Mouse (Mus musculus) E14TG2a.4 (cell line): Measurements from ENCODE around the gene Cfap99.

Experiments
- CTCF ChIP-seq: conservative IDR thresholded peaks from 2 replicates; pipeline ENCODE4 v1.5.1; 2014; ENCODE audit warnings: low read length
- POU5F1 ChIP-seq: IDR thresholded peaks from 2 replicates; pipeline ENCODE4 v1.6.1; 2014; ENCODE audit warnings: low read length, borderline replicate concordance

DNA sequence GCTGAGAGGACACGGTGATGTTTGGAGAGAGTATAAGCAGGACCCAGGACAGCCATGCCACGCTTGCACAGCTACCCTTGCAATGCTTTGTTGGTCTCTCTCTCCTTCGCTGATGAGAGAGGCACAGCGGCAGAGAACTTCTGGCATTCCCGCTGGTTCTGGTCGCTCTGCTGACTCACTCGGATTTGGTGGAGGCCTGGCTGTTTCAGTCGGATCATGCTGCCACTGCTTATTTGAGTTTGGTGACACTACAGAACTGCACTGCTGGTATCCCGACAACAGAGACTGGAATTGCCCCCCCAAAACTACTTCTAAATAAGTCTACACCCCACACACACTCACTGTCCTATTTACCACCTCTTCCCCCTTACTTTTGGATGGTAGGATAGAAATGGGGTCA is 9.2 kb upstream of the Cfap99 start:
- TF ChIP-seq CTCF: no peak
- TF ChIP-seq POU5F1: no peak
